Mouse (Mus musculus) ES-E14 (cell line): ENCODE results near the gene Arpc2.

ENCODE experiments used
- HCFC1 ChIP-seq: IDR thresholded peaks from 2 replicates; pipeline ENCODE4 v1.6.1; 2012; ENCODE audit warnings: low read length, inconsistent platforms, borderline replicate concordance; ENCODE audit not compliant: insufficient read depth
- ZNF384 ChIP-seq: IDR thresholded peaks from 2 replicates; pipeline ENCODE4 v1.6.1; 2012; ENCODE audit warnings: low read depth, low read length, inconsistent platforms

GRCm38 (mm10) chr1:74207906-74208305 lies 28.0 kb upstream of the Arpc2 start:
- no peak for TF ChIP-seq HCFC1
- TF ChIP-seq ZNF384 = no peak
